Mouse (Mus musculus): ENCODE measurements around the gene Olfr150. TPM values are rescaled to one million over a fixed set of nuclear protein-coding genes. Genes with fewer than 3 reads are reported as not detected.
"Not testable (repeated sequence)": the region's sequence is repeated elsewhere in the genome, so short reads cannot be mapped to it uniquely, and the experiment has no call there.

Olfr150 gene
- not detected in 2 replicates for polyA plus RNA-seq (2012; rRNA removed)

- Histone ChIP-seq H3K4me1 (ENCODE audit: control insufficient read depth, insufficient read depth, low read length) (no peaks in the 10 kb centered on the region), H3K4me3 (ENCODE audit: insufficient read depth, low read length) (no peak within 1 kb of the TSS), H3K27ac (ENCODE audit: insufficient read depth, low read length) (no peak within 1 kb of the TSS)
- TF ChIP-seq CTCF (IDR thresholded peaks at IDR 0.05; ENCODE audit: extremely low read depth, insufficient read depth, low read length) (no peak), POLR2A (IDR thresholded peaks at IDR 0.05; ENCODE audit: extremely low read depth, insufficient read depth, low read length) (no peak)
These were observed at the start of gene Olfr150 for GRCm38 (mm10) chr9:39730678-39731077. Gene Olfr150, plus strand, starts transcription at chr9:39730978.

DNA sequence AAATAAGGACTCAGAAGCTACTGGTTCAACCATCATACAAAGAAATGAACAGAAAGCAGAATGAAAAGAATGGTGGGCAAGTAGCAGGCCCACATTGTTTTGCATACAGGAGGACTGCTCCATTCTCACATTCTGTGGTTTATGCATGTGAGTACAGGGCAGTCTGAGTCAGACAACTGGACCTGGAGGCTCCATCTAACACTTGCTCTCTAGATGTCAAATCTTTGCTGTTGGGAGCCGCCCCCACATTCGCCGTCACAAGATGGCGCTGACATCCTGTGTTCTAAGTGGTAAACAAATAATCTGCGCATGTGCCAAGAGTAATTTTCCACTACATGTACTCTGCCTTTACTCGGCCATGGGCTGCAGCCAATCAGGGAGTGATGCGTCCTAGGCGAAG, 29.7 kb upstream of the Olfr150 start:
- H3K4me3 ChIP-seq (ENCODE audit: insufficient read depth, low read length); H3K27ac ChIP-seq (ENCODE audit: insufficient read depth, low read length); H3K4me1 ChIP-seq (ENCODE audit: control insufficient read depth, insufficient read depth, low read length): not testable (repeated sequence)

- Histone ChIP-seq H3K4me3 (ENCODE audit: insufficient read depth, low read length) (no peak within 1 kb of the TSS), H3K27ac (ENCODE audit: insufficient read depth, low read length) (no peak within 1 kb of the TSS), H3K4me1 (ENCODE audit: control insufficient read depth, insufficient read depth, low read length) (no peaks in the 10 kb centered on the region)
- no peak for TF ChIP-seq CTCF (IDR thresholded peaks at IDR 0.05; ENCODE audit: extremely low read depth, insufficient read depth, low read length)
- no peak for TF ChIP-seq POLR2A (IDR thresholded peaks at IDR 0.05; ENCODE audit: extremely low read depth, insufficient read depth, low read length)
These were observed 23.8 kb upstream of the Olfr150 start, which contains the start of gene Olfr149 for GRCm38 (mm10) chr9:39707017-39707416. Gene Olfr149, minus strand, starts transcription at chr9:39707117.

GRCm38 (mm10) chr9:39708958-39709357, 21.8 kb upstream of the Olfr150 start:
- TF ChIP-seq CTCF (IDR thresholded peaks at IDR 0.05; ENCODE audit: extremely low read depth, insufficient read depth, low read length) (no peak), POLR2A (IDR thresholded peaks at IDR 0.05; ENCODE audit: extremely low read depth, insufficient read depth, low read length) (no peak)
- H3K4me3 ChIP-seq (ENCODE audit: insufficient read depth, low read length) = no peak overlapping the region

GRCm38 (mm10) chr9:39711053-39711452, 19.7 kb upstream of the Olfr150 start, which contains the start of gene Olfr965:
Gene Olfr965, plus strand, starts transcription at chr9:39711353.
- Histone ChIP-seq H3K27ac (ENCODE audit: insufficient read depth, low read length) (no peak within 1 kb of the TSS), H3K4me3 (ENCODE audit: insufficient read depth, low read length) (no peak within 1 kb of the TSS), H3K4me1 (ENCODE audit: control insufficient read depth, insufficient read depth, low read length) (no peaks in the 10 kb centered on the region)
- TF ChIP-seq POLR2A (IDR thresholded peaks at IDR 0.05; ENCODE audit: extremely low read depth, insufficient read depth, low read length) (no peak), CTCF (IDR thresholded peaks at IDR 0.05; ENCODE audit: extremely low read depth, insufficient read depth, low read length) (no peak)

More at GRCm38 (mm10) chr9:39708958-39709357, 21.8 kb upstream of the Olfr150 start:
- Histone ChIP-seq H3K4me1 (ENCODE audit: control insufficient read depth, insufficient read depth, low read length) (no peaks in the 10 kb centered on the region), H3K27ac (ENCODE audit: insufficient read depth, low read length) (no peak overlapping the region)

DNA sequence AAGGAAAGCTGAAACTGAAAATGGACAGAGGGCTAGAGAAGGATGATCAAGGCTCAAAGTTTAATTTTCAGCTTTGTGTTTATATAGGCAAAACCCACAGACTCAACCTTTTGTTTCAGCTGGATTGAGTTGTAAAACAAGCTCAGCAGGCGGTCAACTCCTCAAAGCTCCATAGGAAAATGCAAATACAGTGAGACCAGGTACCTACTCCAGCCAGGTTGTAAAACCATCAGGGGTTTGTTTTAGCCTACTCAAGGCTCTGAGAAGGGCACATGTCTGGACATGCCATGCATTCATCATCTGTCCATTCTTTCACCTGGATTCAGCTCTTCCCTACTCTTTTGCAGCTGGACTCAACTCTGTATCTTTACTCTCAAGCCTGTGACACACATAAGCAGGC, 10.0 kb downstream of the Olfr150 start:
- TF ChIP-seq POLR2A (IDR thresholded peaks at IDR 0.05; ENCODE audit: extremely low read depth, insufficient read depth, low read length) = no peak
- Histone ChIP-seq H3K4me3 (ENCODE audit: insufficient read depth, low read length) (no peak overlapping the region), H3K27ac (ENCODE audit: insufficient read depth, low read length) (no peak overlapping the region), H3K4me1 (ENCODE audit: control insufficient read depth, insufficient read depth, low read length) (no peaks in the 10 kb centered on the region)

- no peaks in the 10 kb centered on the region for H3K4me1 ChIP-seq (ENCODE audit: control insufficient read depth, insufficient read depth, low read length)
- TF ChIP-seq CTCF (IDR thresholded peaks at IDR 0.05; ENCODE audit: extremely low read depth, insufficient read depth, low read length) (no peak), POLR2A (IDR thresholded peaks at IDR 0.05; ENCODE audit: extremely low read depth, insufficient read depth, low read length) (no peak)
- no peak within 1 kb of the TSS for H3K4me3 ChIP-seq (ENCODE audit: insufficient read depth, low read length)
- H3K27ac ChIP-seq (ENCODE audit: insufficient read depth, low read length) = peak within 1 kb of the TSS; percentile 77; the same call in 1 of the 2 replicates
These were observed 15.2 kb downstream of the Olfr150 start, which contains the start of gene Olfr967 for GRCm38 (mm10) chr9:39745949-39746348. Gene Olfr967, plus strand, starts transcription at chr9:39746249.

GRCm38 (mm10) chr9:39746428-39746827, 15.7 kb downstream of the Olfr150 start:
- Histone ChIP-seq H3K4me3 (ENCODE audit: insufficient read depth, low read length) (no peak overlapping the region), H3K27ac (ENCODE audit: insufficient read depth, low read length) (0 out of 2 replicates have a peak overlapping the region, but pooled peaks have one; percentile 77), H3K4me1 (ENCODE audit: control insufficient read depth, insufficient read depth, low read length) (no peaks in the 10 kb centered on the region)
- TF ChIP-seq POLR2A (IDR thresholded peaks at IDR 0.05; ENCODE audit: extremely low read depth, insufficient read depth, low read length) (no peak), CTCF (IDR thresholded peaks at IDR 0.05; ENCODE audit: extremely low read depth, insufficient read depth, low read length) (no peak)

DNA sequence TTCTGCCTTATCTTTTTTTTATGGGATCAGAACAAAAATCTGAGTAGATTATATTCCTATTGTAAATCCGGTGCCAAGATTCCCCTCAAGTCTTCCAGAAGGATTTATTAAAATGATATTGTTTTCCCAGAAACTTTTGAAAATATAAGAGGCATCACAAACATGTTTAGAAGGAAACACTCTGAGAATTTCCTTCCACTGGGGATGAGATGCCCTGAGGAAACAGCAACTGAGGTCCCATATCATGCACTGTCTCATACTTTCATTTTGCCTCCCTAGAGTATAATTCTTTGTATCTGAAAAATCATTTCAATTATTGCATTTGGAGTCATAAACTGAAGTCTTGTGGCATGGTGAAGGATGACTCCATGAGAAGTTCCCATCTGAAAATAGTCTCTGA, 52.4 kb downstream of the Olfr150 start, which contains the start of gene Olfr968:
Gene Olfr968 (minus strand): TSS at position 101 of the 400 bp plus-strand sequence.
- no peaks in the 10 kb centered on the region for H3K4me1 ChIP-seq (ENCODE audit: control insufficient read depth, insufficient read depth, low read length)

More for the DNA sequence above, 52.4 kb downstream of the Olfr150 start, which contains the start of gene Olfr968:
- TF ChIP-seq POLR2A (IDR thresholded peaks at IDR 0.05; ENCODE audit: extremely low read depth, insufficient read depth, low read length) = no peak
- TF ChIP-seq CTCF (IDR thresholded peaks at IDR 0.05; ENCODE audit: extremely low read depth, insufficient read depth, low read length) = no peak
- Histone ChIP-seq H3K27ac (ENCODE audit: insufficient read depth, low read length) (no peak within 1 kb of the TSS), H3K4me3 (ENCODE audit: insufficient read depth, low read length) (no peak within 1 kb of the TSS)

Other genes starting within 250 kb of the Olfr150 start
- gene Olfr44, start 237.0 kb upstream of the Olfr150 start, polyA plus RNA-seq (2012; rRNA removed) = not detected in 2 replicates
- gene Olfr957, start 215.2 kb upstream of the Olfr150 start, polyA plus RNA-seq (2012; rRNA removed) = not detected in 2 replicates
- not detected in 2 replicates for gene Olfr958, start 176.9 kb upstream of the Olfr150 start, polyA plus RNA-seq (2012; rRNA removed)
- gene Olfr959, start 155.4 kb upstream of the Olfr150 start, polyA plus RNA-seq (2012; rRNA removed) = not detected in 2 replicates
- gene AW551984, start 126.6 kb upstream of the Olfr150 start, polyA plus RNA-seq (2012; rRNA removed) = 1.7 and 2.0 TPM in 2 replicates
- gene Olfr148, start 120.3 kb upstream of the Olfr150 start, polyA plus RNA-seq (2012; rRNA removed) = not detected in 2 replicates
- gene Olfr960, start 109.6 kb upstream of the Olfr150 start, polyA plus RNA-seq (2012; rRNA removed) = not detected in 2 replicates
- not detected in 2 replicates for gene Olfr961, start 85.9 kb upstream of the Olfr150 start, polyA plus RNA-seq (2012; rRNA removed)
- gene Olfr963, start 63.8 kb upstream of the Olfr150 start, polyA plus RNA-seq (2012; rRNA removed) = not detected in 2 replicates
- not detected in 2 replicates for gene Olfr149, start 23.9 kb upstream of the Olfr150 start, polyA plus RNA-seq (2012; rRNA removed)
- gene Olfr965, start 19.6 kb upstream of the Olfr150 start, polyA plus RNA-seq (2012; rRNA removed) = not detected in 2 replicates
- gene Olfr967, start 15.3 kb downstream of the Olfr150 start, polyA plus RNA-seq (2012; rRNA removed) = not detected in 2 replicates
- gene Olfr968, start 52.3 kb downstream of the Olfr150 start, polyA plus RNA-seq (2012; rRNA removed) = not detected in 2 replicates
- gene Olfr969, start 60.0 kb downstream of the Olfr150 start, polyA plus RNA-seq (2012; rRNA removed) = not detected in 2 replicates
- not detected in 2 replicates for gene Olfr970, start 77.9 kb downstream of the Olfr150 start, polyA plus RNA-seq (2012; rRNA removed)
- gene Olfr971, start 105.9 kb downstream of the Olfr150 start, polyA plus RNA-seq (2012; rRNA removed) = not detected in 2 replicates
- gene Olfr972, start 135.4 kb downstream of the Olfr150 start, polyA plus RNA-seq (2012; rRNA removed) = not detected in 2 replicates
- not detected in 2 replicates for gene Olfr229, start 176.4 kb downstream of the Olfr150 start, polyA plus RNA-seq (2012; rRNA removed)
- not detected in 2 replicates for gene Olfr974, start 206.5 kb downstream of the Olfr150 start, polyA plus RNA-seq (2012; rRNA removed)
- gene Olfr975, start 221.1 kb downstream of the Olfr150 start, polyA plus RNA-seq (2012; rRNA removed) = not detected in 2 replicates
- gene Olfr976, start 230.2 kb downstream of the Olfr150 start, polyA plus RNA-seq (2012; rRNA removed) = not detected in 2 replicates

Measured in cortical plate, adult 2 months (tissue).